Mouse (Mus musculus) right cerebral cortex, postnatal 10 days (tissue): ENCODE results near the gene Vps39.
A peak's percentile ranks its signal among the peaks of the same experiment; 100 is the strongest.

ENCODE experiments used
- DNase-seq, 2 experiments: peaks; one replicate each; pipeline ENCODE4 v3.0.0; 2021; ENCODE audit warnings: low spot score in 2 of 2

Gene Vps39

GRCm38 (mm10) chr2:120299866-120300265, 53.1 kb downstream of the Vps39 start:
- DNase-seq = no peak

GRCm38 (mm10) chr2:120296160-120296559, 56.8 kb downstream of the Vps39 start:
- DNase-seq = no peak

- no peak for DNase-seq
Measured at GRCm38 (mm10) chr2:120291471-120292078, 61.4 kb downstream of the Vps39 start.

- DNase-seq = no peak
Measured at GRCm38 (mm10) chr2:120288995-120289394, 63.9 kb downstream of the Vps39 start, which contains the start of gene Pla2g4d. Gene Pla2g4d (minus strand): TSS chr2:120289197.

- no peak for DNase-seq
Measured at GRCm38 (mm10) chr2:120288401-120288800, 64.5 kb downstream of the Vps39 start.

GRCm38 (mm10) chr2:120285639-120286038, 67.3 kb downstream of the Vps39 start:
- DNase-seq = no peak

GRCm38 (mm10) chr2:120284705-120285104, 68.2 kb downstream of the Vps39 start:
- DNase-seq = no peak

- DNase-seq = no peak
Measured at GRCm38 (mm10) chr2:120284094-120284493, 68.8 kb downstream of the Vps39 start.

GRCm38 (mm10) chr2:120283550-120283949, 69.4 kb downstream of the Vps39 start:
- DNase-seq = no peak

- DNase-seq = no peak
Measured at GRCm38 (mm10) chr2:120281221-120281620, 71.7 kb downstream of the Vps39 start.

- peak; percentile 52 to 72 for DNase-seq
Measured at GRCm38 (mm10) chr2:120279961-120280360, 73.0 kb downstream of the Vps39 start.

- no peak for DNase-seq
Measured at GRCm38 (mm10) chr2:120276951-120277350, 76.0 kb downstream of the Vps39 start.

- DNase-seq = peak in 1 of 2 experiments; percentile 34
Measured at GRCm38 (mm10) chr2:120268635-120269034, 84.3 kb downstream of the Vps39 start.
